ENCODE assay signal across 8 mouse cellular contexts in genomic region chr4:107178182-107178829, GRCm38 (mm10). TPM values are rescaled to one million over a fixed set of nuclear protein-coding genes. Genes with fewer than 3 reads are reported as not detected.
A peak's percentile ranks its signal among the peaks of the same experiment; 100 is the strongest.
DNase-seq lines count a peak whose midpoint lies in the region; ATAC-seq and TF ChIP-seq lines count a peak whose summit lies in the region.

TSS of gene Tmem59 (plus strand) at chr4:107178399.

- peaks cover 21% of the 10 kb centered on the region for H3K36me3 ChIP-seq in hindbrain, embryonic 13.5 days

- H3K27ac ChIP-seq in hindbrain, embryonic 13.5 days = peak within 1 kb of the TSS; percentile 99

- TF ChIP-seq CTCF in Patski (IDR thresholded peaks at IDR 0.05) = no peak

- in situ Hi-C loops in Patski (cut with MboI; ENCODE audit: low pct_unique_long_range_greater_than_20kb) = no loop called here

- under 1% methylated on average over 49 of the region's 49 CpGs for WGBS in hindbrain, embryonic 13.5 days

- DNase-seq in Patski (ENCODE audit: low read depth, low spot score) = peak; percentile 69
- DNase-seq in cerebellum, postnatal 14 days = peak; percentile 98
- DNase-seq in frontal cortex, postnatal 14 days (ENCODE audit: low spot score in 2 of 2) = peak; percentile 91 to 93
- DNase-seq in layer of hippocampus, postnatal 25 days (ENCODE audit: extremely low spot score in 1 of 2, low spot score in 1 of 2) = peak; percentile 78 to 95
- peak; percentile 98 for DNase-seq in lung, postnatal 25 days (ENCODE audit: low spot score)
- DNase-seq in retina, embryonic 14.5 days (ENCODE audit: low spot score) = peak; percentile 94
- peak; percentile 97 for DNase-seq in thymus, postnatal 4 days

- H3K4me3 ChIP-seq in hindbrain, embryonic 13.5 days = peak within 1 kb of the TSS; percentile 99

- no peaks in the 10 kb centered on the region for H3K9me3 ChIP-seq in hindbrain, embryonic 13.5 days

- peak within 1 kb of the TSS; percentile 79 for H3K4me2 ChIP-seq in hindbrain, embryonic 13.5 days

- H3K27me3 ChIP-seq in Patski = no peaks in the 10 kb centered on the region
- H3K27me3 ChIP-seq in hindbrain, embryonic 13.5 days = no peaks in the 10 kb centered on the region

- POLR2A ChIA-PET in Patski (lab: Charles Lee) = interaction anchor here (1.0 kb wide), 1 partner anchor 10 kb away, joined by 3 read pairs; no protein-coding TSS in a partner anchor

- CTCF ChIA-PET in Patski (lab: Charles Lee) = interaction anchor here (1.3 kb wide), 1 partner anchor 188 kb away, joined by 4 read pairs; no protein-coding TSS in a partner anchor

- H3K9ac ChIP-seq in hindbrain, embryonic 13.5 days = peak within 1 kb of the TSS; percentile 97

- peaks cover 55% of the 10 kb centered on the region for H3K4me1 ChIP-seq in hindbrain, embryonic 13.5 days (replicated peaks)

- ATAC-seq in Patski = peak; percentile 79
- peak; percentile 95 for ATAC-seq in hindbrain, embryonic 13.5 days (ENCODE audit: low FRiP score)

RNA-seq across cellular contexts. Expression of gene Tmem59, which starts in this region (rescaled TPM):
- 401 TPM for polyA plus RNA-seq in Patski (2021)
- 410 and 431 TPM in 2 replicates for polyA plus RNA-seq in hindbrain, embryonic 13.5 days (2015; fragmentation: Nextera tagmentation; extraction: Ambion mirVana)
- 100 to 1,000 TPM; 200 to 222 TPM for total RNA-seq in layer of hippocampus, postnatal 25 days (2021)

Comparison
In these comparisons a context has a peak if more than half of its experiments do, and no peak if none do; other contexts are left out.
1. Peak in every context shown above with its lines: DNase-seq, ATAC-seq, H3K4me3 ChIP-seq and H3K27ac ChIP-seq.